Mouse (Mus musculus) hindbrain, embryonic 10.5 days (tissue): ENCODE measurements at regions not wholly inside any gene's neighbourhood (a gene's known extent, or its start where the extent isn't known, plus 50 kb on each side); places are given as distances from the start of the nearest gene placed in this dataset.

Experiments
- DNase-seq: peaks from one replicate; pipeline ENCODE4 v3.0.0-alpha.2; 2017; ENCODE audit warnings: low spot score
- H3K27ac ChIP-seq: fragments of 300-500 bp; sonication (generic); 2 replicates; pipeline ENCODE4 v1.5.1; 2016; ENCODE audit warnings: mild to moderate bottlenecking, moderate library complexity
- H3K27me3 ChIP-seq: fragments of 300-500 bp; sonication (generic); 2 replicates; pipeline ENCODE4 v1.6.1; 2016; ENCODE audit warnings: mild to moderate bottlenecking; ENCODE audit not compliant: poor library complexity, insufficient read depth, severe bottlenecking
- H3K36me3 ChIP-seq: fragments of 300-500 bp; sonication (generic); 2 replicates; pipeline ENCODE4 v1.6.1; 2016; ENCODE audit warnings: mild to moderate bottlenecking, moderate library complexity
- H3K4me1 ChIP-seq: fragments of 300-500 bp; sonication (generic); replicated peaks from 2 replicates; pipeline ENCODE4 v1.6.1; 2016; ENCODE audit warnings: mild to moderate bottlenecking
- H3K4me3 ChIP-seq: fragments of 300-500 bp; sonication (generic); 2 replicates; pipeline ENCODE4 v1.5.1; 2016; ENCODE audit warnings: mild to moderate bottlenecking, moderate library complexity
- H3K9me3 ChIP-seq: fragments of 300-500 bp; sonication (generic); 2 replicates; pipeline ENCODE4 v1.6.1; 2016; ENCODE audit warnings: mild to moderate bottlenecking, moderate library complexity
- WGBS: fragments of 180-500 bp; shearing (Covaris S2); methylation state at CpG from one replicate; pipeline ENCODE4 v1.1.7; 2016; 5-methylcytosine and 5-hydroxymethylcytosine counted together

GRCm38 (mm10) chr13:78428084-78428445 is 228.5 kb upstream of the Nr2f1 start:
- Histone ChIP-seq H3K4me1 (peaks cover 29% of the 10 kb centered on the region), H3K27ac (peak overlapping the region; percentile 88), H3K9me3 (no peaks in the 10 kb centered on the region), H3K27me3 (no peaks in the 10 kb centered on the region), H3K4me3 (peak overlapping the region; percentile 40), H3K36me3 (no peaks in the 10 kb centered on the region)
- no peak for DNase-seq
- WGBS, result 10% methylated on average over 9 of the region's 9 CpGs

DNA sequence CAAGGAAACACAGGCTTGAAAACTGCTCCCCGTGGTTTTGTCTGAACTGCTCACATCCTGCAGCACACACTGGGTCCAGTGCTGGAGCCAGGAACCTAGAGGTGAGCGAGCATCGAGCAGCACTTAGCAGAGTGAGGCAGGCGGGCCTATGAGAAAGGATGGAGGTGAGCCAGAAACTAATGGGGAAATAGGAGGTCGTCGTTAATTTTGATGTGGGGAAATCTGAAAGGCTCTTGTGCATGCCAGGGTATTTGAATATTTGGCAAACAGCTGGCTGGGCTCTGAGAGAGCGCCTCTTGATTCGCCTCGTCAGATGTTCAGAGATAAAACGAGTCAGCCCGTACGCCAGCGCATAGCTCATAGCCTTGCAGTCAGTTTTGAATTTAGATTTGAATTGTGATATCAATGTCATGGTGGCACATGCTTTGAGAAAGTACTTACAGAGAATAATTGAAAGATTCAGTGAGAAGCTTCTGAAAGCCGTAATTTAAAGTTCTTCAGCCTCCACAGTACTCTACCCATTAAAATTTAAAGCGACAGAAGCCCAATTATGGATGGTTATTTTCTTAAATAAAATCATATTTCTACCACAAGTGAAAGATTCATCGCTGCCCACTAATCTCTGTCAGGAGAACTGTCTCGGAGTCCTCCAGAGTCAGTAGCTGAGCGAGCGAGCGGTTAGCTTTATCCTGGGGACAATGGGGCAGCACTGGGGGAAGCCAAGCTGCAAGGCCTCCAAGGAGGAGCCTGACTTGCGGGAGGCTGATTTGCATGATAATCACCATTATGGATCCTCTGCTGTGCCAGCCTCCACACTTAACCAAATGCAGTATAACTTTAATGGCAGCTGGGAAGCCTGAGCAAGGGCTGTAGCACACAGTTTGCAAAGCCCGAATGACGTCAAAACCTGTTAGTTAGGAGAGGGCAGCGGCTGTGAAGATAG is 227.9 kb upstream of the Nr2f1 start:
- Histone ChIP-seq H3K4me3 (peak overlapping the region; percentile 40), H3K9me3 (no peaks in the 10 kb centered on the region), H3K27ac (peak overlapping the region; percentile 88), H3K27me3 (no peaks in the 10 kb centered on the region), H3K4me1 (peaks cover 29% of the 10 kb centered on the region), H3K36me3 (no peaks in the 10 kb centered on the region)
- peak; percentile 82 for DNase-seq
- 7% methylated on average over 24 of the region's 24 CpGs for WGBS

DNA sequence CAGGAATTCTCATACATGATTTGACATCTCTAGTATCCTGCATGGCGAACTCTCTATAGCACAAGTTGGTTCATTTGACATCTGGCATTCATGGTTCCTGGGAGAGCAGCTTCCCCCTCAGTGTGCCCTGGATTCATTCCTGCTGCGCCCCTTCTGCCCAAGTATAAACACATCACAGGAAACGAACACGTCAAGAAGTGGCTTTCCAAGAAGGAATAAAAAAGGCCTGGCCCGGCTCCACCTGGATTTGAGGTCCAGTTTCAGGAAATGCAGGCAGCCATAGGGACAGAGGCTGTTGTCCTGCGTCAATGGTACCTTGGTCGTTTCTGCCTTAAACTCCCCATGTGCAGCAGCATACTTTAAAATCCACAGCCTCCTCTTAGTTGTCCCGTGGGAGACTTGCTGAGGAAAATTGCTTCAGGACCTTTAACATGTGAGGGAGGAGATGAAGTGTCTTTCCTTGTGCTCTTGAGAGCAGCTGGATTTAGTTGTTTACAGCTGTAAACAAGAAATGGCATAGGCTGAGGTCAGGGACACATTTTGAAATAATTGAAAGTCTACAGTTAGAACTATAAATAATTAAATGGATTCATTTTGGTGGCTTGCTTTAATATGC is 226.9 kb upstream of the Nr2f1 start:
- no peaks in the 10 kb centered on the region for H3K27me3 ChIP-seq
- H3K27ac ChIP-seq, result peak overlapping the region; percentile 88
- WGBS, result 29% methylated on average over 8 of the region's 8 CpGs
- DNase-seq, result peak; percentile 29
- H3K4me3 ChIP-seq, result no peak overlapping the region
- H3K36me3 ChIP-seq, result no peaks in the 10 kb centered on the region
- peaks cover 29% of the 10 kb centered on the region for H3K4me1 ChIP-seq
- no peaks in the 10 kb centered on the region for H3K9me3 ChIP-seq

GRCm38 (mm10) chr13:78405071-78405470 is 205.5 kb upstream of the Nr2f1 start:
- Histone ChIP-seq H3K4me1 (no peaks in the 10 kb centered on the region), H3K27me3 (no peaks in the 10 kb centered on the region), H3K4me3 (no peak overlapping the region), H3K27ac (no peak overlapping the region), H3K36me3 (no peaks in the 10 kb centered on the region), H3K9me3 (no peaks in the 10 kb centered on the region)
- 83% methylated on average over 3 of the region's 3 CpGs for WGBS
- DNase-seq, result no peak

DNA sequence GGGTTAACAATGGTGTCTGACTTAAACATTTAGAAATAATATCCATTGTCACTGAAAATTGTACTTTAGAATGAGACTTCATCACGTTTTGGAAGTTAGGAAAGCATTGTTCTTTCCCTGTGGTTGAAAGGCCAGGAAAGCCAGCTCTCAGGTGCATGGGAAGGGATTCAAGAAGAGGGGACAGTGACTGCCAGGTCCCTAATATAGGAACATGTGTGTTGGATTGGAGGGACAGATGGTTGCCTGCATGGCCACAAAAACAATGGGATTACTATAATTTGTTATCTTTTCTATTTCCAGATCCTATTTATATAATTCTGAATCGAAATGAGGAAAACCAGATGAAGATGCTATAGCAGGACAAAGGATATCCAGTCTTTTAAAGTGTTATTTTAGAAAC is 184.2 kb upstream of the Nr2f1 start:
- Histone ChIP-seq H3K36me3 (no peaks in the 10 kb centered on the region), H3K27ac (no peak overlapping the region), H3K9me3 (no peaks in the 10 kb centered on the region), H3K4me3 (no peak overlapping the region), H3K4me1 (no peaks in the 10 kb centered on the region), H3K27me3 (no peaks in the 10 kb centered on the region)
- 79% methylated on average over 2 of the region's 2 CpGs for WGBS
- no peak for DNase-seq

DNA sequence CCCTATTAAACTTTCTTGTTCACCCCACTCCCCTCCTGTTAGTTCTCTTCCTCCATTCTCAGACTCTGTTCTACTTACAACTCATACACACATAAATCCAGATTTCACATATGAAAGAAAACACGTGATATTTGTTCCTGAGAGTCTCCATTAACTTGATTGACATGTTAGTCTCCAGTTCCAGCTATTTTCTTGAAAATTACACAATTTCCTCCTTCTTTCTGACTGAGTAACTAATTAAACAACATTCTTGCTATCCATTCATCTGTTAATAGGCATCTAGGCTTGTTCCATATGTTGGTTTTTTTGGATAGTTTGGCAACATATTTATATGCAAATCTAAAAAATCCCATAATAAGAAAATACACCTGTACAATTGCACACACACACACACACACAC is 161.7 kb upstream of the Nr2f1 start:
- H3K36me3 ChIP-seq, result no peaks in the 10 kb centered on the region
- H3K27ac ChIP-seq, result no peak overlapping the region
- DNase-seq, result no peak
- WGBS, result 87% methylated on average over 1 of the region's 1 CpGs
- H3K4me1 ChIP-seq, result no peaks in the 10 kb centered on the region
- H3K27me3 ChIP-seq, result no peaks in the 10 kb centered on the region
- H3K9me3 ChIP-seq, result peaks cover 5% of the 10 kb centered on the region; the same call in 1 of the 2 replicates
- no peak overlapping the region for H3K4me3 ChIP-seq

- Histone ChIP-seq H3K27ac (no peak overlapping the region), H3K4me1 (no peaks in the 10 kb centered on the region), H3K4me3 (no peak overlapping the region), H3K27me3 (no peaks in the 10 kb centered on the region), H3K9me3 (no peaks in the 10 kb centered on the region), H3K36me3 (no peaks in the 10 kb centered on the region)
- 83% methylated on average over 3 of the region's 3 CpGs for WGBS
- no peak for DNase-seq
Measured at GRCm38 (mm10) chr13:78348830-78349229, 149.3 kb upstream of the Nr2f1 start.

DNA sequence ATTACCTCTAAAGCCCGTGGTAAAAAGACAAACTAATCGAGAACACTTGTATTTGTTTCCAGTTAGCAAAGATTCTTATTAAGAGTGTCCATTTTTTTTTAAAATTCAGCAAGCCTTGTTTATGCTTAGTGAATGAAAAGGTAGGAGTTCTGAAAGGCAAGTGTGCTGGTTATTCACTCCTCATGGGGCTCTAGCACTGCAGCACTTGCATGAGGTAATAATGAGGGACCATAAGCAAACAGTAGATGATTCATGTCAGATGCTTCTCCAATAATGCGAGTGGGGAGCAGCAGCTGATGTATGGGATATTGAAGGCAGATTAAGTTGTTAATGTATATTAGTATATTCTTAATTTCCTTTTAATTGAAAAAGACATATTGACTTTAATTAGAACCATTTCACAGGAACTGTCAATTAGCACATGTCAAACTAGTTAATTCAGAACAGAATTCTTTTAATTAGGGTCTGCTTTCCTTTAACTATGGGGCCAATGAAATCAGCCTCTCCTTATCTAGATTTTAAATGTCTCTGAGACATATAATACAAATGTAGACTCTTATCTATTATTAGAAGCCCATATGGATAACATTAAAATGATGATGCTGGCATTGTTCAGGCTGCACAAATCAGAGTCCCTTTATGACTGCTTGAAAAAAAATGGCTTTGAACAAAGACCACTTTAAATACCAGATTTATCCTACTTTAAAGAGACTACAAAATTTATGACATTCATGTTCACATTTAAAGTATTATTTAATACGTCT is 125.1 kb upstream of the Nr2f1 start:
- Histone ChIP-seq H3K27ac (no peak overlapping the region), H3K4me1 (no peaks in the 10 kb centered on the region), H3K36me3 (no peaks in the 10 kb centered on the region), H3K4me3 (no peak overlapping the region), H3K9me3 (no peaks in the 10 kb centered on the region), H3K27me3 (no peaks in the 10 kb centered on the region)
- WGBS, result 88% methylated on average over 4 of the region's 4 CpGs
- DNase-seq, result no peak

- no peak overlapping the region for H3K4me3 ChIP-seq
- H3K36me3 ChIP-seq, result no peaks in the 10 kb centered on the region
- H3K4me1 ChIP-seq, result no peaks in the 10 kb centered on the region
- WGBS, result 82% methylated on average over 1 of the region's 1 CpGs
- DNase-seq, result no peak
- no peak overlapping the region for H3K27ac ChIP-seq
- H3K9me3 ChIP-seq, result peaks cover 11% of the 10 kb centered on the region; the same call in 1 of the 2 replicates
- H3K27me3 ChIP-seq, result no peaks in the 10 kb centered on the region
Measured at GRCm38 (mm10) chr13:78323183-78323582, 123.6 kb upstream of the Nr2f1 start.

DNA sequence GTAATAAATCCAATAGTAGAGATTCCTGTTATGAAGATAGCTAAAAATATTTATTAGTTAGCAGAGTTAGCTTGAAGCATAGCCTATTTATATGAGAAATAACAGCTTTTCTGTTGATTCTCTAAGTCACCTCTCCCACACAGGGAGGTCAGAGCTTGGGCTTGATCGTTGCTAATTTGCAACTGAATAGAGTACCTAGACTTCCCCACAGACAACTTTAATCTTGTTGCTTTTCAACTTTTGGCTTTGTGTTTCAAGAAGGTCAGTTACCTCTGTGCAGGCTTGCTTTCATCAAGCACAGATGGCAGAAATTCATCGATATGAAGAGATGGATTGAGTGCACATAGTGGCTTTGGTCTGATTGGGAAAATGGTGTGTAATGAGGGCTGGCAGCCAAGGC is 118.9 kb upstream of the Nr2f1 start:
- Histone ChIP-seq H3K27ac (no peak overlapping the region), H3K36me3 (no peaks in the 10 kb centered on the region), H3K4me3 (no peak overlapping the region), H3K27me3 (no peaks in the 10 kb centered on the region), H3K4me1 (no peaks in the 10 kb centered on the region), H3K9me3 (peaks cover 19% of the 10 kb centered on the region)
- DNase-seq, result no peak
- WGBS, result 92% methylated on average over 2 of the region's 2 CpGs

DNA sequence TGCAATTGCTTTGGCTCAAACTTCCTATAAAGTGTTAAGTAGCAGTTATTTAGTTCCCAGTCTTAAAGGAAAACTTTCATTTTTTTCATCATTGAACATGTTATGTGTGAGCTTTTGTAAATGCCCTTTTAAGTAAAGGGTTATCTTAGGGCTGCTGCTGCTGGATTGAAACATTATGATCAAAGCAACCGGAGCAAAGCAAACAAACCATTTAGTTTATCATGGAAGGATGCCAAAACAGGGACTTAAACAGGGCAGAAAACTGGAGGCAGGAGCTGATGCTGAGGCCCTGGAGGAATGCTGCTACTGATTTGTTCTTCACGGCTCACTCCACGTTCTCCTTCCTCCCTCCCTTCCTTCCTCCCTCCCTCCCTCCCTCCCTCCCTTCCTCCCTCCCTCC is 111.3 kb upstream of the Nr2f1 start:
- Histone ChIP-seq H3K36me3 (no peaks in the 10 kb centered on the region), H3K27me3 (no peaks in the 10 kb centered on the region), H3K9me3 (peaks cover 1% of the 10 kb centered on the region), H3K4me3 (no peak overlapping the region), H3K27ac (no peak overlapping the region), H3K4me1 (no peaks in the 10 kb centered on the region)
- WGBS, result 79% methylated on average over 3 of the region's 3 CpGs
- no peak for DNase-seq
